Mouse (Mus musculus): ENCODE data around the gene Sepsecs. TPM values are rescaled to one million over a fixed set of nuclear protein-coding genes. Genes with fewer than 3 reads are reported as not detected.

Sepsecs gene
- polyA plus RNA-seq, 1 experiment from 2014 or later = 6.4 TPM

DNA sequence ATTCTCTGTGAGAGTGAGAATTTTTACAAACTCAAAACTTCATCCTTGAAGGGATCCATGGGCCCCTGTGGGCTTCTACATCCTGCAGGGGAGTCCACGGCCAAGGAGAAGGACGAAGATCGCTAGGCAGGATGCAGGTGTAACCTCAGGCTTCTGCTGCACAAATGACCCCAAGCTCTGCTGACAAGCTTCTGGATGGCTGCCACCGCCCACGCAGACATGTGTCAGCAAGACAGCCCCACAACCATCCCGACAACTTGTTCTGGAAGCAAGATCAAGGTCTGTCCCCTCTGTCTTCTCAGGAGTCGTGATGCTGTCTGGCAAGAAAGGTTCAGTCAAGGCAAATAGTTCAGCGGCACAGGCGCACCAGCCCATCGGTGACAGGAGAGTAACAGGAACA is 59.8 kb downstream of the Sepsecs start:
- Histone ChIP-seq H3K4me2 (ENCODE audit: low read depth, low read length) (no peak overlapping the region), H3K9ac (ENCODE audit: low read length) (no peak overlapping the region), H3K27me3 (ENCODE audit: control insufficient read depth, insufficient read depth, low read length) (no peaks in the 10 kb centered on the region), H3K36me3 (ENCODE audit: control insufficient read depth, insufficient read depth) (no peaks in the 10 kb centered on the region), H3K27ac (ENCODE audit: low read length) (no peak overlapping the region), H3K4me3 (ENCODE audit: low read length) (no peak overlapping the region), H3K9me3 (replicated peaks; ENCODE audit: control insufficient read depth, low read length) (peaks cover 6% of the 10 kb centered on the region; the same call in 1 of the 2 replicates), H3K4me1 (ENCODE audit: control insufficient read depth, insufficient read depth, low read length) (peaks cover 5% of the 10 kb centered on the region)
- 34% methylated on average over 10 of the region's 10 CpGs for WGBS
- ATAC-seq (replicated peaks; ENCODE audit: extremely low read depth, insufficient read depth, low FRiP score) = no peak

DNA sequence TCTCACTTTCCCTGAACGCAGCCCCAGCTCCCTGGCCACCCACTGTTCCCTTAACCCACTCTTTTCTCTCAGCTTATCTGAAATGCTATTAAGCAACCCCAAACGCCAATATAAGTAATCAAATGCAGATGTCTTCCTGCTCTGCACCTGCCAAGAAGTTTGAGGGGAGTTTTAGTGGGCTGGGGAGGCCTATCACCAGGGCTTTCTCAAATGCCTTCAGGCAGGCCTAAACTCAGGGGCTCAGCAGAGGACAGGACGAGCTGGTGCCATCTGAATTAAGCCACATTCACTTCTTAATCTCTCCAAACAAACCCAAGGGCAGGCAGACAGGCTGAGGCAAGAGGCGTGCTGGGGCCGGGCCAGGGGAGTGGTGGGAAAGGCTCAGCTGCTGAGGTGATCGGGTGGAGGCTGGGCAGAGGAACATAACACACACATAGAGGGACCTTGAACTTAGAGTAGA is 64.9 kb downstream of the Sepsecs start:
- Histone ChIP-seq H3K4me2 (ENCODE audit: low read depth, low read length) (no peak overlapping the region), H3K9ac (ENCODE audit: low read length) (no peak overlapping the region), H3K27me3 (ENCODE audit: control insufficient read depth, insufficient read depth, low read length) (no peaks in the 10 kb centered on the region), H3K27ac (ENCODE audit: low read length) (no peak overlapping the region), H3K9me3 (replicated peaks; ENCODE audit: control insufficient read depth, low read length) (peaks cover 6% of the 10 kb centered on the region; the same call in 1 of the 2 replicates), H3K4me1 (ENCODE audit: control insufficient read depth, insufficient read depth, low read length) (peaks cover 4% of the 10 kb centered on the region), H3K4me3 (ENCODE audit: low read length) (no peak overlapping the region), H3K36me3 (ENCODE audit: control insufficient read depth, insufficient read depth) (no peaks in the 10 kb centered on the region)
- ATAC-seq (replicated peaks; ENCODE audit: extremely low read depth, insufficient read depth, low FRiP score) = no peak
- 55% methylated on average over 6 of the region's 6 CpGs for WGBS

DNA sequence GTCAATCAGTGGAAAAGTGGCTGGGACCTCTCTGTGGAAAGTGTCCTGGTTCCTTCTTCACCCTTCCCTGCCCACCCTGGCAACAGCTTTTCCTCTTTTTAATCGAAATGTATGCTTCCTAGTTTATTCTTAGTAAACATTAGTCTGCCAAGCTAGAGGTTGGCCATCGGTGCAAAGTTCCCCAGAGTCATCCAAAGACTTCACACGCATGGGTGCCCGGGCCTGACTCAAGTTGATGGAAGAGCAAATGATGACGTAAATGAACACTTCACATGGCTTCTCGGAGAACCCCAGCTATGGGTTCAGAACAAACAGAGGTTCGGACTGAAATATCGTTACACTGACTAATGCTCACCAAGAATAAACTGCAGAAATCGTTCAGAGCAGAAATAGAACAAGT is 78.9 kb downstream of the Sepsecs start:
- 81% methylated on average over 9 of the region's 9 CpGs for WGBS
- Histone ChIP-seq H3K27ac (ENCODE audit: low read length) (no peak overlapping the region), H3K4me2 (ENCODE audit: low read depth, low read length) (no peak overlapping the region), H3K27me3 (ENCODE audit: control insufficient read depth, insufficient read depth, low read length) (no peaks in the 10 kb centered on the region), H3K4me1 (ENCODE audit: control insufficient read depth, insufficient read depth, low read length) (no peaks in the 10 kb centered on the region), H3K9ac (ENCODE audit: low read length) (no peak overlapping the region), H3K36me3 (ENCODE audit: control insufficient read depth, insufficient read depth) (no peaks in the 10 kb centered on the region), H3K4me3 (ENCODE audit: low read length) (no peak overlapping the region), H3K9me3 (replicated peaks; ENCODE audit: control insufficient read depth, low read length) (no peaks in the 10 kb centered on the region)
- ATAC-seq (replicated peaks; ENCODE audit: extremely low read depth, insufficient read depth, low FRiP score) = no peak

Other genes with a start within 250 kb of the Sepsecs start
- 2.9 and 3.3 TPM in 2 replicates for gene Ccdc149, start 198.2 kb downstream of the Sepsecs start, polyA plus RNA-seq (2015; fragmentation: Nextera tagmentation; extraction: Ambion mirVana)
- gene Lgi2, start 103.2 kb downstream of the Sepsecs start, polyA plus RNA-seq (2015; fragmentation: Nextera tagmentation; extraction: Ambion mirVana) = 1.5 and 1.7 TPM in 2 replicates
- 7.1 and 8.2 TPM in 2 replicates for gene Pi4k2b, start 71.9 kb upstream of the Sepsecs start, polyA plus RNA-seq (2015; fragmentation: Nextera tagmentation; extraction: Ambion mirVana)
- 10.5 and 11.2 TPM in 2 replicates for gene Zcchc4, start 105.7 kb upstream of the Sepsecs start, polyA plus RNA-seq (2015; fragmentation: Nextera tagmentation; extraction: Ambion mirVana)
- gene Anapc4, start 164.3 kb upstream of the Sepsecs start, polyA plus RNA-seq (2015; fragmentation: Nextera tagmentation; extraction: Ambion mirVana) = 66.7 and 76.0 TPM in 2 replicates